Mouse (Mus musculus): Measurements from ENCODE around the gene Prok1. TPM values are rescaled to one million over a fixed set of nuclear protein-coding genes. Genes with fewer than 3 reads are reported as not detected.

Gene Prok1
- polyA plus RNA-seq, 1 experiment from 2014 or later, result 0.04 TPM

DNA sequence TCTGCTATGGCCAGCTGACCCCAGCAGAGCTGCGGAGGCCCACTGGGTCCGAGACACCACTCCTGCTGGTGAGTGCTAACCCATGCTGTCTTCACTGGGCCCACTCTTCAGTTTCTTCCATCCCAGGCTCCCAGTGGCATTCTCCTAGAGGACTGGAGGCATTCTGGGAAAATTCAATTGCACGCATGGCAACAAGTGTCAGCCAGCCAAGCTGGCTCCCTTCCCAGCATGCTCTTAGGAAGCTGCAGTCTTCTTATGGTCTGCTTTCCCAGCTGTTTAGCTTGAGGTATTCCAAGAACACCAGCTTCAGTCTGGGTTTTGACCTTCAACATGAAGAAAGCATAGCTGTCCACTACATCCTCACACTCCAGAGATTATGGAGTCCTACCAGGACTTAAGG, 56.3 kb downstream of the Prok1 start:
- 84% methylated on average over 3 of the region's 3 CpGs for WGBS
- no peaks in the 10 kb centered on the region for H3K27me3 ChIP-seq (replicated peaks; ENCODE audit: control insufficient read depth, insufficient read depth, low read length)
- no peak overlapping the region for H3K4me3 ChIP-seq (ENCODE audit: low read length)
- no peaks in the 10 kb centered on the region for H3K36me3 ChIP-seq (ENCODE audit: control insufficient read depth, insufficient read depth, low read length)
- H3K4me1 ChIP-seq (ENCODE audit: control insufficient read depth, insufficient read depth, low read length), result no peaks in the 10 kb centered on the region; the same call in 1 of the 2 replicates
- H3K9ac ChIP-seq (ENCODE audit: low read depth, low read length), result no peak overlapping the region
- no peaks in the 10 kb centered on the region for H3K9me3 ChIP-seq (ENCODE audit: control insufficient read depth, low read length)
- H3K27ac ChIP-seq (ENCODE audit: low read length), result no peak overlapping the region
- no peak for ATAC-seq
- H3K4me2 ChIP-seq (ENCODE audit: low read depth, low read length), result no peak overlapping the region

Other genes starting within 250 kb of the Prok1 start
- gene Kcna3, start 203.5 kb downstream of the Prok1 start, polyA plus RNA-seq (2015; fragmentation: Nextera tagmentation; extraction: Ambion mirVana), result 0.73 and 0.88 TPM in 2 replicates
- 0.04 and 0.06 TPM in 2 replicates for gene Kcna2, start 138.6 kb downstream of the Prok1 start, polyA plus RNA-seq (2015; fragmentation: Nextera tagmentation; extraction: Ambion mirVana)
- not detected in 2 replicates for gene Kcna10, start 56.7 kb downstream of the Prok1 start, polyA plus RNA-seq (2015; fragmentation: Nextera tagmentation; extraction: Ambion mirVana)
- gene Cym, start 18.0 kb downstream of the Prok1 start, polyA plus RNA-seq (2015; fragmentation: Nextera tagmentation; extraction: Ambion mirVana), result 7.6 and 10.5 TPM in 2 replicates
- gene A630076J17Rik, start 9.1 kb downstream of the Prok1 start, polyA plus RNA-seq (2015; fragmentation: Nextera tagmentation; extraction: Ambion mirVana), result not detected in 2 replicates
- gene Lamtor5, start 39.2 kb upstream of the Prok1 start, polyA plus RNA-seq (2015; fragmentation: Nextera tagmentation; extraction: Ambion mirVana), result 208 and 217 TPM in 2 replicates
- 1.5 and 1.7 TPM in 2 replicates for gene Slc16a4, start 51.5 kb upstream of the Prok1 start, polyA plus RNA-seq (2015; fragmentation: Nextera tagmentation; extraction: Ambion mirVana)
- 11.1 and 11.5 TPM in 2 replicates for gene Rbm15, start 94.0 kb upstream of the Prok1 start, polyA plus RNA-seq (2015; fragmentation: Nextera tagmentation; extraction: Ambion mirVana)
- 0.05 TPM in 1 of 2 replicates, not detected in the other for gene Kcnc4, start 219.8 kb upstream of the Prok1 start, polyA plus RNA-seq (2015; fragmentation: Nextera tagmentation; extraction: Ambion mirVana)